Mouse (Mus musculus): ENCODE data around the gene Fam214b.

DNA sequence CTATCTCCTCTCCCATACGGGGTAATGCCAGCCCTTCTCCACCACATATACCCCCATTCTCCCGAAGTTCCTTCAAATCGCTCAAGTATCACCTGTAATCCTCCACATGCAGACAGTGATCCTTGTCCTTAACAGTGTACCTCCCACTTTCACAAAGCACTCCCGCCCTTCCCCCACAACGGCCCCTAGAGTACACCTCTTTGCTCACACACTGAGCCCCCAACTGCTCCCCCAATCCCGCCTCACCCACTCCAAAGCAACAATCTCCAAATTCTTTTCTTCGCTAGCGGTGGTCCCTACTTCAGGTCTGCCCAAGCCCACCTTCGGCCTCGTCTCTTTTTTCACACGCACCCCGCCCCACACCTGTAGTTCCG is 748 bp downstream of the Fam214b start:
- TF ChIP-seq CTCF (IDR thresholded peaks at IDR 0.05; ENCODE audit: low read depth, low read length) (no peak), POLR2A (IDR thresholded peaks at IDR 0.05; ENCODE audit: borderline replicate concordance, low read depth, low read length) (no peak)

All from bone marrow macrophage, adult 2 months (primary cell).